Mouse (Mus musculus) C2C12 (cell line): ENCODE results near the gene Zfp575.

Source experiments
- CEBPB ChIP-seq: IDR thresholded peaks from one replicate; pipeline ENCODE4 v1.6.1; 2011; ENCODE audit warnings: low read depth, mild to moderate bottlenecking, control low read depth, moderate library complexity
- CTCF ChIP-seq: IDR thresholded peaks from one replicate; pipeline ENCODE4 v1.5.1; 2011; ENCODE audit not compliant: control insufficient read depth, insufficient read depth, insufficient read length
- FOSL1 ChIP-seq: IDR thresholded peaks from one replicate; pipeline ENCODE4 v1.8.0; 2011; ENCODE audit warnings: mild to moderate bottlenecking, low read length; ENCODE audit not compliant: poor library complexity, insufficient read depth, severe bottlenecking
- MAX ChIP-seq: IDR thresholded peaks from one replicate; pipeline ENCODE4 v1.6.1; 2011; ENCODE audit warnings: mild to moderate bottlenecking, control low read depth
- MYOD1 ChIP-seq: IDR thresholded peaks from one replicate; pipeline ENCODE4 v1.6.1; 2011; ENCODE audit warnings: low read depth; ENCODE audit not compliant: control insufficient read depth, insufficient read length
- MYOG ChIP-seq: IDR thresholded peaks from one replicate; pipeline ENCODE4 v1.6.1; 2011; ENCODE audit not compliant: control insufficient read depth, insufficient read length; ENCODE audit errors: extremely low read depth
- USF1 ChIP-seq: IDR thresholded peaks from one replicate; pipeline ENCODE4 v1.6.1; 2011; ENCODE audit warnings: low read depth, mild to moderate bottlenecking, control low read depth, moderate library complexity

- TF ChIP-seq CTCF (no peak), USF1 (no peak), CEBPB (no peak), MYOD1 (no peak), MAX (no peak), MYOG (no peak), FOSL1 (no peak)
These were observed 25.0 kb upstream of the Zfp575 start for GRCm38 (mm10) chr7:24612308-24612910.
